Mouse (Mus musculus) G1E (cell line): Measurements from ENCODE around the gene Igf2bp2. TPM values are rescaled to one million over a fixed set of nuclear protein-coding genes. Genes with fewer than 3 reads are reported as not detected.

Source experiments
- ATAC-seq: 2 replicates; pipeline ENCODE4 v1.8.0; 2016; ENCODE audit warnings: mild to moderate bottlenecking; ENCODE audit not compliant: insufficient number of reproducible peaks, poor library complexity, low FRiP score, severe bottlenecking; ENCODE audit errors: extremely low read depth
- DNase-seq: peaks from one replicate; pipeline ENCODE4 v3.0.0; 2012; ENCODE audit warnings: low spot score
- H3K27me3 ChIP-seq: 2 replicates; pipeline ENCODE4 v1.6.1; 2012; ENCODE audit warnings: mild to moderate bottlenecking, low read length, inconsistent platforms; ENCODE audit not compliant: insufficient read depth
- H3K36me3 ChIP-seq: replicated peaks from 2 replicates; pipeline ENCODE3; 2012; ENCODE audit warnings: mild to moderate bottlenecking, inconsistent platforms
- H3K4me1 ChIP-seq: 2 replicates; pipeline ENCODE4 v1.6.1; 2012; ENCODE audit warnings: low read depth, low read length, inconsistent platforms, mixed read lengths; ENCODE audit not compliant: insufficient read depth
- H3K4me3 ChIP-seq: 2 replicates; pipeline ENCODE4 v1.5.1; 2012; ENCODE audit warnings: low read depth, mild to moderate bottlenecking, inconsistent platforms, low read length, moderate library complexity, mixed read lengths
- H3K9me3 ChIP-seq: replicated peaks from 2 replicates; pipeline ENCODE4 v1.6.1; 2012; ENCODE audit warnings: inconsistent platforms
- CTCF ChIP-seq: IDR thresholded peaks from 2 replicates; pipeline ENCODE4 v1.5.1; 2012; ENCODE audit warnings: low read depth, low read length, inconsistent platforms, mixed read lengths
- GATA1 ChIP-seq: IDR thresholded peaks from 2 replicates; pipeline ENCODE4 v1.6.1; 2012; ENCODE audit warnings: borderline replicate concordance, low read length, inconsistent platforms, mixed read lengths
- GATA2 ChIP-seq: IDR thresholded peaks from 2 replicates; pipeline ENCODE4 v1.6.1; 2012; ENCODE audit warnings: low read depth, low read length, inconsistent platforms, borderline replicate concordance
- POLR2AphosphoS5 ChIP-seq: IDR thresholded peaks from 2 replicates; pipeline ENCODE4 v1.6.1; 2012; ENCODE audit warnings: low read depth, low read length, inconsistent platforms; ENCODE audit not compliant: insufficient replicate concordance
- TAL1 ChIP-seq: conservative IDR thresholded peaks from 2 replicates; pipeline ENCODE4 v1.6.1; 2012; ENCODE audit warnings: low read depth, low read length, inconsistent platforms, mixed read lengths
- polyA plus RNA-seq: library from polyadenylated mRNA; stranded (reverse); fragments of >175 nt; gene quantifications from 2 replicates; pipeline ENCODE4 v1.2.3, GENCODE M21; 2012
- total RNA-seq, 2 experiments: library from RNA; stranded (forward) in 1 of 2; stranded (reverse) in 1 of 2; fragments of 200-1000 nt in 1 of 2; fragments of >200 nt in 1 of 2; fragmentation: Nextera tagmentation in 1 of 2; gene quantifications; 2 replicates each; pipeline ENCODE4 v1.2.3; 2014 to 2017

Gene Igf2bp2
- total and polyA plus RNA-seq, 3 experiments, result 0.24 to 1.1 (median 0.87) TPM

- no peak for TF ChIP-seq GATA2
- no peak for TF ChIP-seq CTCF
- TF ChIP-seq TAL1, result no peak
- ATAC-seq (no peak), DNase-seq (no peak)
Measured at GRCm38 (mm10) chr16:22126936-22127335, 36.2 kb downstream of the Igf2bp2 start.

GRCm38 (mm10) chr16:22124325-22124918, 38.7 kb downstream of the Igf2bp2 start:
- no peak for ATAC-seq
- Histone ChIP-seq H3K4me3 (no peak overlapping the region), H3K4me1 (no peaks in the 10 kb centered on the region), H3K9me3 (no peaks in the 10 kb centered on the region; the same call in 1 of the 2 replicates), H3K36me3 (no peaks in the 10 kb centered on the region), H3K27me3 (peaks cover 15% of the 10 kb centered on the region; the same call in 1 of the 2 replicates)
- TF ChIP-seq TAL1 (no peak), GATA1 (no peak), GATA2 (no peak), POLR2AphosphoS5 (no peak), CTCF (no peak)
- DNase-seq, result no peak

More at GRCm38 (mm10) chr16:22126936-22127335, 36.2 kb downstream of the Igf2bp2 start:
- Histone ChIP-seq H3K4me1 (no peaks in the 10 kb centered on the region; the same call in 1 of the 2 replicates), H3K27me3 (peaks cover 14% of the 10 kb centered on the region), H3K36me3 (no peaks in the 10 kb centered on the region), H3K9me3 (no peaks in the 10 kb centered on the region; the same call in 1 of the 2 replicates), H3K4me3 (no peak overlapping the region)

- no peak overlapping the region for H3K4me3 ChIP-seq
- DNase-seq (peak; percentile 25), ATAC-seq (no peak)
- no peaks in the 10 kb centered on the region for H3K36me3 ChIP-seq
- peak; percentile 31; the same call in 1 of the 2 replicates for TF ChIP-seq CTCF
- TF ChIP-seq GATA2, result no peak
- H3K4me1 ChIP-seq, result no peaks in the 10 kb centered on the region
- peaks cover 15% of the 10 kb centered on the region; the same call in 1 of the 2 replicates for H3K27me3 ChIP-seq
- no peaks in the 10 kb centered on the region; the same call in 1 of the 2 replicates for H3K9me3 ChIP-seq
Measured at GRCm38 (mm10) chr16:22123658-22124057, 39.4 kb downstream of the Igf2bp2 start.

- no peak for DNase-seq
- no peak for ATAC-seq
- TF ChIP-seq TAL1 (no peak), CTCF (no peak), GATA2 (no peak), POLR2AphosphoS5 (no peak), GATA1 (no peak)
- no peak overlapping the region for H3K4me3 ChIP-seq
- no peaks in the 10 kb centered on the region for H3K9me3 ChIP-seq
- H3K36me3 ChIP-seq, result no peaks in the 10 kb centered on the region
- H3K4me1 ChIP-seq, result no peaks in the 10 kb centered on the region
- H3K27me3 ChIP-seq, result peaks cover 13% of the 10 kb centered on the region; the same call in 1 of the 2 replicates
Measured at GRCm38 (mm10) chr16:22121109-22121508, 42.0 kb downstream of the Igf2bp2 start.

- Histone ChIP-seq H3K4me1 (no peaks in the 10 kb centered on the region), H3K36me3 (no peaks in the 10 kb centered on the region), H3K9me3 (no peaks in the 10 kb centered on the region), H3K27me3 (peaks cover 11% of the 10 kb centered on the region; the same call in 1 of the 2 replicates), H3K4me3 (no peak overlapping the region)
- no peak for ATAC-seq
- TF ChIP-seq CTCF (no peak), POLR2AphosphoS5 (no peak), GATA1 (no peak), TAL1 (no peak), GATA2 (no peak)
- no peak for DNase-seq
Measured at GRCm38 (mm10) chr16:22119524-22119923, 43.6 kb downstream of the Igf2bp2 start.

- TF ChIP-seq POLR2AphosphoS5 (no peak), GATA2 (no peak), TAL1 (no peak), GATA1 (no peak), CTCF (no peak)
- Histone ChIP-seq H3K4me3 (no peak overlapping the region), H3K27me3 (peaks cover 11% of the 10 kb centered on the region; the same call in 1 of the 2 replicates), H3K9me3 (no peaks in the 10 kb centered on the region), H3K4me1 (no peaks in the 10 kb centered on the region), H3K36me3 (no peaks in the 10 kb centered on the region)
- ATAC-seq, result no peak
- no peak for DNase-seq
Measured at GRCm38 (mm10) chr16:22118716-22119501, 44.2 kb downstream of the Igf2bp2 start.
